Comparison of ENCODE assay signal across 7 mouse cellular contexts in genomic region chr3:84815461-84815860, GRCm38 (mm10). TPM values are rescaled to one million over a fixed set of nuclear protein-coding genes. Genes with fewer than 3 reads are reported as not detected.
DNase-seq lines count a peak whose midpoint lies in the region; ATAC-seq lines count a peak whose summit lies in the region.

No protein-coding gene starts in this region.

- peak overlapping the region; percentile 98 for H3K4me3 ChIP-seq in limb, embryonic 10.5 days
- peak overlapping the region; percentile 98 for H3K4me3 ChIP-seq in midbrain, embryonic 10.5 days

- H3K27me3 ChIP-seq in limb, embryonic 10.5 days (ENCODE audit: low read depth, poor library complexity, severe bottlenecking), result no peaks in the 10 kb centered on the region
- H3K27me3 ChIP-seq in midbrain, embryonic 10.5 days (ENCODE audit: low read depth, poor library complexity, severe bottlenecking), result no peaks in the 10 kb centered on the region

- H3K4me1 ChIP-seq in limb, embryonic 10.5 days, result peaks cover 25% of the 10 kb centered on the region
- H3K4me1 ChIP-seq in midbrain, embryonic 10.5 days, result peaks cover 31% of the 10 kb centered on the region

- no peaks in the 10 kb centered on the region for H3K9me3 ChIP-seq in limb, embryonic 10.5 days (replicated peaks)
- H3K9me3 ChIP-seq in midbrain, embryonic 10.5 days (replicated peaks), result no peaks in the 10 kb centered on the region

- peak; percentile 17 for ATAC-seq in activated CD4-positive, CD25-positive, alpha-beta regulatory T cell, adult 4 months
- peak; percentile 53 for ATAC-seq in common myeloid progenitor, adult 5-6 weeks (replicated peaks; ENCODE audit: low read depth, poor library complexity, severe bottlenecking)
- ATAC-seq in inflammation-experienced regulatory T-cells, adult 6 months, result peak; percentile 20

- WGBS in limb, embryonic 10.5 days, result 0% methylated on average over 29 of the region's 29 CpGs
- under 1% methylated on average over 29 of the region's 29 CpGs for WGBS in midbrain, embryonic 10.5 days

- H3K36me3 ChIP-seq in limb, embryonic 10.5 days, result peaks cover 7% of the 10 kb centered on the region; the same call in 1 of the 2 replicates
- peaks cover 14% of the 10 kb centered on the region for H3K36me3 ChIP-seq in midbrain, embryonic 10.5 days

- peak overlapping the region; percentile 91 for H3K27ac ChIP-seq in limb, embryonic 10.5 days
- peak overlapping the region; percentile 93 for H3K27ac ChIP-seq in midbrain, embryonic 10.5 days (replicated peaks)

- peak; percentile 46 for DNase-seq in gastrocnemius, postnatal 10 days
- peak; percentile 49 for DNase-seq in limb, embryonic 10.5 days (ENCODE audit: low spot score)
- peak; percentile 45 for DNase-seq in midbrain, embryonic 10.5 days (ENCODE audit: low spot score)
- DNase-seq in spleen, adult 12 weeks (ENCODE audit: low spot score), result peak; percentile 48

RNA-seq across cellular contexts. Expression of gene Fbxw7, which starts 0.4 kb away (rescaled TPM):
- polyA plus RNA-seq in activated CD4-positive, CD25-positive, alpha-beta regulatory T cell, adult 4 months (2017; shearing (Covaris generic)), result 10 to 100 TPM; 15.0 to 18.8 TPM
- total RNA-seq in common myeloid progenitor, adult 5-6 weeks (2017), result 19.4 and 20.3 TPM in 2 replicates
- 10 to 100 TPM; 46.0 to 50.9 TPM for total RNA-seq in gastrocnemius, postnatal 10 days (2021)
- polyA plus RNA-seq in inflammation-experienced regulatory T-cells, adult 6 months (2017; shearing (Covaris generic)), result 10 to 100 TPM; 17.0 to 21.0 (median 17.2) TPM
- 8.0 and 8.1 TPM in 2 replicates for polyA plus RNA-seq in limb, embryonic 10.5 days (2016; fragmentation: Nextera tagmentation; extraction: Ambion mirVana)
- 8.9 and 12.8 TPM in 2 replicates for polyA plus RNA-seq in midbrain, embryonic 10.5 days (2016; fragmentation: Nextera tagmentation; extraction: Ambion mirVana)

Comparison
In these comparisons a context has a peak if more than half of its experiments do, and no peak if none do; other contexts are left out.
1. Peak in every context shown above with its lines: DNase-seq, ATAC-seq, H3K4me3 ChIP-seq and H3K27ac ChIP-seq.